Mouse (Mus musculus) limb, embryonic 13.5 days (tissue): ENCODE results near the gene Gm5089. TPM values are rescaled to one million over a fixed set of nuclear protein-coding genes. Genes with fewer than 3 reads are reported as not detected.

Source experiments
- ATAC-seq: fragments of 200-750 bp; cut with Nextera tagmentation; 2 replicates; pipeline ENCODE4 v1.8.0; 2017; ENCODE audit warnings: low read depth, moderate number of reproducible peaks, moderate TSS enrichment; ENCODE audit not compliant: low FRiP score
- H3K27ac ChIP-seq: fragments of 300-500 bp; sonication (generic); 2 replicates; pipeline ENCODE4 v1.5.1; 2015; ENCODE audit warnings: inconsistent platforms, mild to moderate bottlenecking, moderate library complexity
- H3K27me3 ChIP-seq: fragments of 300-500 bp; sonication (generic); 2 replicates; pipeline ENCODE4 v1.6.1; 2015; ENCODE audit warnings: mild to moderate bottlenecking, inconsistent platforms
- H3K36me3 ChIP-seq: fragments of 300-500 bp; sonication (generic); 2 replicates; pipeline ENCODE4 v1.6.1; 2015; ENCODE audit warnings: inconsistent platforms, mild to moderate bottlenecking, moderate library complexity
- H3K4me1 ChIP-seq: fragments of 300-500 bp; sonication (generic); 2 replicates; pipeline ENCODE4 v1.6.1; 2015; ENCODE audit warnings: inconsistent platforms
- H3K4me2 ChIP-seq: fragments of 300-500 bp; sonication (generic); replicated peaks from 2 replicates; pipeline ENCODE4 v1.6.1; 2015; ENCODE audit warnings: inconsistent platforms, mild to moderate bottlenecking, moderate library complexity
- H3K4me3 ChIP-seq: fragments of 300-500 bp; sonication (generic); 2 replicates; pipeline ENCODE4 v1.5.1; 2015; ENCODE audit warnings: moderate library complexity, mild to moderate bottlenecking, inconsistent platforms
- H3K9ac ChIP-seq: fragments of 300-500 bp; sonication (generic); 2 replicates; pipeline ENCODE4 v1.6.1; 2015; ENCODE audit warnings: mild to moderate bottlenecking, inconsistent platforms
- H3K9me3 ChIP-seq: fragments of 300-500 bp; sonication (generic); 2 replicates; pipeline ENCODE4 v1.6.1; 2016; ENCODE audit warnings: inconsistent platforms
- WGBS: fragments of 180-500 bp; shearing (Covaris S2); methylation state at CpG from one replicate; pipeline ENCODE4 v1.1.7; 2015; 5-methylcytosine and 5-hydroxymethylcytosine counted together
- polyA plus RNA-seq: library from polyadenylated mRNA; unstranded; fragments of >200 nt; fragmentation: Nextera tagmentation; extraction: Ambion mirVana; gene quantifications from 2 replicates; pipeline ENCODE4 v1.2.1, GENCODE M21; 2015

Gm5089 gene
- polyA plus RNA-seq, 1 experiment from 2014 or later, result 0.37 TPM

- H3K4me2 ChIP-seq, result no peak overlapping the region
- H3K4me3 ChIP-seq, result no peak overlapping the region
- no peaks in the 10 kb centered on the region for H3K9me3 ChIP-seq
- H3K27me3 ChIP-seq, result peaks cover 69% of the 10 kb centered on the region
- peaks cover 20% of the 10 kb centered on the region for H3K4me1 ChIP-seq
- no peak overlapping the region for H3K9ac ChIP-seq
- no peak overlapping the region for H3K27ac ChIP-seq
- ATAC-seq, result no peak
- WGBS, result 77% methylated on average over 7 of the region's 7 CpGs
- H3K36me3 ChIP-seq, result no peaks in the 10 kb centered on the region
These were observed 46.2 kb downstream of the Gm5089 start for GRCm38 (mm10) chr14:122404596-122405154.

- WGBS, result 83% methylated on average over 3 of the region's 3 CpGs
- Histone ChIP-seq H3K9ac (no peak overlapping the region), H3K4me2 (no peak overlapping the region), H3K9me3 (no peaks in the 10 kb centered on the region), H3K4me1 (peaks cover 20% of the 10 kb centered on the region), H3K27me3 (peaks cover 64% of the 10 kb centered on the region), H3K27ac (no peak overlapping the region), H3K4me3 (no peak overlapping the region), H3K36me3 (no peaks in the 10 kb centered on the region)
- ATAC-seq, result no peak
These were observed 47.4 kb downstream of the Gm5089 start for GRCm38 (mm10) chr14:122403422-122403940.

GRCm38 (mm10) chr14:122402716-122403258 is 48.1 kb downstream of the Gm5089 start:
- no peak overlapping the region for H3K4me3 ChIP-seq
- H3K9me3 ChIP-seq, result no peaks in the 10 kb centered on the region
- H3K9ac ChIP-seq, result no peak overlapping the region
- peaks cover 58% of the 10 kb centered on the region for H3K27me3 ChIP-seq
- no peak overlapping the region for H3K27ac ChIP-seq
- peaks cover 20% of the 10 kb centered on the region for H3K4me1 ChIP-seq
- 50% methylated on average over 12 of the region's 12 CpGs for WGBS
- no peaks in the 10 kb centered on the region for H3K36me3 ChIP-seq
- no peak overlapping the region for H3K4me2 ChIP-seq
- no peak for ATAC-seq

GRCm38 (mm10) chr14:122401886-122402285 is 49.0 kb downstream of the Gm5089 start:
- peaks cover 16% of the 10 kb centered on the region for H3K4me1 ChIP-seq
- H3K27ac ChIP-seq, result no peak overlapping the region
- H3K9ac ChIP-seq, result no peak overlapping the region
- ATAC-seq, result no peak
- no peak overlapping the region for H3K4me2 ChIP-seq
- no peak overlapping the region for H3K4me3 ChIP-seq
- no peaks in the 10 kb centered on the region for H3K9me3 ChIP-seq
- peaks cover 49% of the 10 kb centered on the region for H3K27me3 ChIP-seq
- no peaks in the 10 kb centered on the region for H3K36me3 ChIP-seq
- 59% methylated on average over 11 of the region's 11 CpGs for WGBS

- Histone ChIP-seq H3K4me2 (no peak overlapping the region), H3K9me3 (no peaks in the 10 kb centered on the region), H3K4me1 (no peaks in the 10 kb centered on the region), H3K27ac (no peak overlapping the region), H3K9ac (no peak overlapping the region), H3K4me3 (no peak overlapping the region), H3K27me3 (peaks cover 33% of the 10 kb centered on the region), H3K36me3 (no peaks in the 10 kb centered on the region)
- WGBS, result 38% methylated on average over 5 of the region's 5 CpGs
- ATAC-seq, result no peak
These were observed 51.0 kb downstream of the Gm5089 start for GRCm38 (mm10) chr14:122399906-122400305.

GRCm38 (mm10) chr14:122398676-122399075 is 52.2 kb downstream of the Gm5089 start:
- Histone ChIP-seq H3K9ac (no peak overlapping the region), H3K27ac (no peak overlapping the region), H3K4me3 (no peak overlapping the region), H3K4me1 (no peaks in the 10 kb centered on the region), H3K9me3 (no peaks in the 10 kb centered on the region), H3K27me3 (peaks cover 24% of the 10 kb centered on the region), H3K4me2 (no peak overlapping the region), H3K36me3 (no peaks in the 10 kb centered on the region)
- WGBS, result 73% methylated on average over 4 of the region's 4 CpGs
- ATAC-seq, result no peak

GRCm38 (mm10) chr14:122393119-122393518 is 57.8 kb downstream of the Gm5089 start:
- H3K4me3 ChIP-seq, result no peak overlapping the region
- no peak for ATAC-seq
- no peak overlapping the region for H3K9ac ChIP-seq
- no peak overlapping the region for H3K27ac ChIP-seq
- no peak overlapping the region for H3K4me2 ChIP-seq
- WGBS, result 78% methylated on average over 1 of the region's 1 CpGs
- H3K36me3 ChIP-seq, result no peaks in the 10 kb centered on the region
- H3K9me3 ChIP-seq, result no peaks in the 10 kb centered on the region
- H3K4me1 ChIP-seq, result peaks cover 9% of the 10 kb centered on the region; the same call in 1 of the 2 replicates
- peaks cover 42% of the 10 kb centered on the region for H3K27me3 ChIP-seq

GRCm38 (mm10) chr14:122390935-122391334 is 60.0 kb downstream of the Gm5089 start:
- H3K9ac ChIP-seq, result no peak overlapping the region
- ATAC-seq, result no peak
- H3K9me3 ChIP-seq, result no peaks in the 10 kb centered on the region
- no peak overlapping the region for H3K4me3 ChIP-seq
- no peaks in the 10 kb centered on the region for H3K36me3 ChIP-seq
- WGBS, result 32% methylated on average over 4 of the region's 4 CpGs
- H3K27ac ChIP-seq, result no peak overlapping the region
- no peak overlapping the region for H3K4me2 ChIP-seq
- H3K4me1 ChIP-seq, result peaks cover 11% of the 10 kb centered on the region; the same call in 1 of the 2 replicates
- peaks cover 58% of the 10 kb centered on the region for H3K27me3 ChIP-seq

- Histone ChIP-seq H3K4me1 (peaks cover 13% of the 10 kb centered on the region), H3K27ac (no peak overlapping the region), H3K9ac (no peak overlapping the region), H3K9me3 (no peaks in the 10 kb centered on the region), H3K36me3 (no peaks in the 10 kb centered on the region), H3K4me2 (no peak overlapping the region), H3K4me3 (no peak overlapping the region), H3K27me3 (peaks cover 63% of the 10 kb centered on the region)
- ATAC-seq, result no peak
- 87% methylated on average over 13 of the region's 13 CpGs for WGBS
These were observed 61.1 kb downstream of the Gm5089 start for GRCm38 (mm10) chr14:122389684-122390370.

GRCm38 (mm10) chr14:122388431-122389031 is 62.4 kb downstream of the Gm5089 start:
- no peak overlapping the region for H3K4me3 ChIP-seq
- H3K4me2 ChIP-seq, result peak overlapping the region; percentile 12
- no peak overlapping the region for H3K9ac ChIP-seq
- H3K4me1 ChIP-seq, result peaks cover 18% of the 10 kb centered on the region
- no peak for ATAC-seq
- WGBS, result 29% methylated on average over 19 of the region's 19 CpGs
- no peak overlapping the region for H3K27ac ChIP-seq
- H3K27me3 ChIP-seq, result peaks cover 69% of the 10 kb centered on the region
- H3K9me3 ChIP-seq, result no peaks in the 10 kb centered on the region
- no peaks in the 10 kb centered on the region for H3K36me3 ChIP-seq

- H3K4me2 ChIP-seq, result no peak overlapping the region
- no peak overlapping the region for H3K4me3 ChIP-seq
- peaks cover 69% of the 10 kb centered on the region for H3K27me3 ChIP-seq
- WGBS, result 81% methylated on average over 5 of the region's 5 CpGs
- H3K4me1 ChIP-seq, result peaks cover 18% of the 10 kb centered on the region
- no peak overlapping the region for H3K27ac ChIP-seq
- H3K9ac ChIP-seq, result no peak overlapping the region
- H3K36me3 ChIP-seq, result no peaks in the 10 kb centered on the region
- ATAC-seq, result no peak
- H3K9me3 ChIP-seq, result no peaks in the 10 kb centered on the region
These were observed 63.1 kb downstream of the Gm5089 start for GRCm38 (mm10) chr14:122387781-122388180.
